Mouse (Mus musculus) bone marrow macrophage, adult 2 months (primary cell): ENCODE results near the gene Uvrag.

Source experiments
- CTCF ChIP-seq: IDR thresholded peaks from 2 replicates; pipeline ENCODE4 v1.5.1; 2012; ENCODE audit warnings: low read depth, mild to moderate bottlenecking, low read length, moderate library complexity
- POLR2A ChIP-seq: IDR thresholded peaks from 2 replicates; pipeline ENCODE4 v1.6.1; 2012; ENCODE audit warnings: mild to moderate bottlenecking, low read depth, low read length, borderline replicate concordance

- peak; percentile 54 for TF ChIP-seq CTCF
- TF ChIP-seq POLR2A: no peak
Observed at GRCm38 (mm10) chr7:98836646-98837045, 304.3 kb downstream of the Uvrag start.
